Mouse (Mus musculus): Measurements from ENCODE around the gene Cd83. TPM values are rescaled to one million over a fixed set of nuclear protein-coding genes. Genes with fewer than 3 reads are reported as not detected.

Gene Cd83
- total RNA-seq, 2 experiments from 2014 or later = 8.2 to 8.4 TPM

- DNase-seq (ENCODE audit: low spot score in 2 of 2) = no peak
Observed at GRCm38 (mm10) chr13:43805159-43805758, 20.7 kb downstream of the Cd83 start.

GRCm38 (mm10) chr13:43806371-43807271 is 22.0 kb downstream of the Cd83 start:
- no peak for DNase-seq (ENCODE audit: low spot score in 2 of 2)

GRCm38 (mm10) chr13:43807272-43807675 is 22.7 kb downstream of the Cd83 start:
- DNase-seq (ENCODE audit: low spot score in 2 of 2) = no peak

GRCm38 (mm10) chr13:43810621-43811020 is 26.0 kb downstream of the Cd83 start:
- DNase-seq (ENCODE audit: low spot score in 2 of 2) = no peak

- DNase-seq (ENCODE audit: low spot score in 2 of 2) = no peak
Observed at GRCm38 (mm10) chr13:43811835-43812234, 27.3 kb downstream of the Cd83 start.

GRCm38 (mm10) chr13:43813431-43813830 is 28.9 kb downstream of the Cd83 start:
- no peak for DNase-seq (ENCODE audit: low spot score in 2 of 2)

GRCm38 (mm10) chr13:43817461-43817860 is 32.9 kb downstream of the Cd83 start:
- DNase-seq (ENCODE audit: low spot score in 2 of 2) = no peak

GRCm38 (mm10) chr13:43818307-43819019 is 33.9 kb downstream of the Cd83 start:
- DNase-seq (ENCODE audit: low spot score in 2 of 2) = no peak

GRCm38 (mm10) chr13:43819020-43819310 is 34.4 kb downstream of the Cd83 start:
- no peak for DNase-seq (ENCODE audit: low spot score in 2 of 2)

GRCm38 (mm10) chr13:43820071-43820470 is 35.5 kb downstream of the Cd83 start:
- DNase-seq (ENCODE audit: low spot score in 2 of 2) = no peak

- no peak for DNase-seq (ENCODE audit: low spot score in 2 of 2)
Observed at GRCm38 (mm10) chr13:43822306-43822705, 37.7 kb downstream of the Cd83 start.

- DNase-seq (ENCODE audit: low spot score in 2 of 2) = no peak
Observed at GRCm38 (mm10) chr13:43828648-43829047, 44.1 kb downstream of the Cd83 start.

- DNase-seq (ENCODE audit: low spot score in 2 of 2) = no peak
Observed at GRCm38 (mm10) chr13:43830892-43831673, 46.5 kb downstream of the Cd83 start.

- DNase-seq (ENCODE audit: low spot score in 2 of 2) = no peak
Observed at GRCm38 (mm10) chr13:43832731-43833130, 48.2 kb downstream of the Cd83 start.

GRCm38 (mm10) chr13:43836376-43836775 is 51.8 kb downstream of the Cd83 start:
- DNase-seq (ENCODE audit: low spot score in 2 of 2) = no peak

GRCm38 (mm10) chr13:43837812-43838211 is 53.2 kb downstream of the Cd83 start:
- DNase-seq (ENCODE audit: low spot score in 2 of 2) = no peak

- no peak for DNase-seq (ENCODE audit: low spot score in 2 of 2)
Observed at GRCm38 (mm10) chr13:43845151-43845550, 60.6 kb downstream of the Cd83 start.

GRCm38 (mm10) chr13:43847186-43847585 is 62.6 kb downstream of the Cd83 start:
- no peak for DNase-seq (ENCODE audit: low spot score in 2 of 2)

- no peak for DNase-seq (ENCODE audit: low spot score in 2 of 2)
Observed at GRCm38 (mm10) chr13:43849816-43850215, 65.2 kb downstream of the Cd83 start.

GRCm38 (mm10) chr13:43851108-43851507 is 66.5 kb downstream of the Cd83 start:
- no peak for DNase-seq (ENCODE audit: low spot score in 2 of 2)
